Mouse (Mus musculus): ENCODE data around the gene Epb41l2. TPM values are rescaled to one million over a fixed set of nuclear protein-coding genes. Genes with fewer than 3 reads are reported as not detected.

Gene Epb41l2
- polyA plus RNA-seq, 1 experiment from 2014 or later = 20.8 TPM

DNA sequence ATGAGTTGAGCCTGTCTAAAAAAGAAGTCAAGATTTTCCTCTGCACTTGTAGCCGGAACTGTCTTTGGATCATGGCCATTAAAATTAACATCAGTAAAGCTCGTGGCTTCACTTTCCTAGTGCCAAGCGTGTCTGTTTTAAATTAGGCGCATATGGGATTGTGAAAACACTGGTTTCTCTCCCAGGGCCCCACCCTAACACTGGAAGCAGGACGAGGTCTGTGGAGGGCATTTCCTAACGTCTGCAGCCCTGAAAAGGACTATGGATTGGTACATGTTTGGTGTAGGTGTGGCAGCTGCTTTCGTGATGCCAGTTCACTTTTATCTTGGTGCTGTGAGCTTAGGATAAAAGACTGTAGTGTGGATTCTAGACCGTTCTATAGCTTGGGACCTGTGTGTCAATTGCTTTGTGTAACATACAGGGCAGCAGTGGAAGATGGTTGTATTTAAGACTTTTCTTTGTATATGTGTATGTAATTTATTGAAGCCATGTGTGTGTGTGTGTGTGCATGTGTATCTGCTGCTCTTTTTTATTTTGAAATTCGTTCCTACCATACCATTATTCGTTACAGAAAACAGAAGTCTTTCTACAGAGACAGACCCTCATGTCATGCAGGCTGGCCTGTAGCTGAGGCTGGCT lies 13.0 kb downstream of the Epb41l2 start:
- WGBS = 28% methylated on average over 10 of the region's 10 CpGs

DNA sequence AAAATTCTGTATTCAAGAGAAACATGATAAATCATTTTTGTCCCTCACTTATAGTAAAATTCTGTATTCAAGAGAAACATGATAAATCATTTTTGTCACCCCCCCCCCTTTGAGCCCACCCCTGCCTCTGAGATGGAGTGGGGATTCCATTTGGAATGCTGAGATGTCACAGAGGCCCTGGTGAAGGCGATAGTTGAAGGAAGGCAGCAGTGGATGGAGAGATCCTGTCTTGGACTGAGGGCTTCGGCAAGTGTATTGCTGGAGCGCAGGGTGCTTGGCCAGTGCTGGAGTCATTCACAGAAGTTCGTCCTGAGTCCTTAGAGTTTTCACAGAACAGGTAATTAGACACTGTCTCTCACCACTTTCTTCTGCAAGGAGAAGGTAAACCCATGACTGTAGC lies 15.4 kb downstream of the Epb41l2 start:
- Histone ChIP-seq H3K27me3 (replicated peaks; ENCODE audit: control insufficient read depth, insufficient read depth, low read length) (no peaks in the 10 kb centered on the region), H3K4me1 (replicated peaks; ENCODE audit: control insufficient read depth, insufficient read depth, low read length) (peaks cover 14% of the 10 kb centered on the region), H3K4me2 (ENCODE audit: low read length) (no peak overlapping the region), H3K36me3 (ENCODE audit: control insufficient read depth, insufficient read depth) (no peaks in the 10 kb centered on the region), H3K9ac (replicated peaks; ENCODE audit: low read depth, low read length) (no peak overlapping the region), H3K27ac (ENCODE audit: low read length) (no peak overlapping the region), H3K9me3 (ENCODE audit: control insufficient read depth, low read length) (no peaks in the 10 kb centered on the region), H3K4me3 (replicated peaks; ENCODE audit: low read length) (no peak overlapping the region)
- 90% methylated on average over 4 of the region's 4 CpGs for WGBS
- no peak for ATAC-seq

More for the DNA sequence above, 13.0 kb downstream of the Epb41l2 start:
- ATAC-seq = peak; percentile 56
- Histone ChIP-seq H3K36me3 (ENCODE audit: control insufficient read depth, insufficient read depth) (no peaks in the 10 kb centered on the region), H3K4me2 (ENCODE audit: low read length) (no peak overlapping the region), H3K27ac (ENCODE audit: low read length) (no peak overlapping the region), H3K4me1 (replicated peaks; ENCODE audit: control insufficient read depth, insufficient read depth, low read length) (peaks cover 14% of the 10 kb centered on the region), H3K4me3 (replicated peaks; ENCODE audit: low read length) (no peak overlapping the region), H3K9ac (replicated peaks; ENCODE audit: low read depth, low read length) (no peak overlapping the region), H3K27me3 (replicated peaks; ENCODE audit: control insufficient read depth, insufficient read depth, low read length) (no peaks in the 10 kb centered on the region), H3K9me3 (ENCODE audit: control insufficient read depth, low read length) (no peaks in the 10 kb centered on the region)

DNA sequence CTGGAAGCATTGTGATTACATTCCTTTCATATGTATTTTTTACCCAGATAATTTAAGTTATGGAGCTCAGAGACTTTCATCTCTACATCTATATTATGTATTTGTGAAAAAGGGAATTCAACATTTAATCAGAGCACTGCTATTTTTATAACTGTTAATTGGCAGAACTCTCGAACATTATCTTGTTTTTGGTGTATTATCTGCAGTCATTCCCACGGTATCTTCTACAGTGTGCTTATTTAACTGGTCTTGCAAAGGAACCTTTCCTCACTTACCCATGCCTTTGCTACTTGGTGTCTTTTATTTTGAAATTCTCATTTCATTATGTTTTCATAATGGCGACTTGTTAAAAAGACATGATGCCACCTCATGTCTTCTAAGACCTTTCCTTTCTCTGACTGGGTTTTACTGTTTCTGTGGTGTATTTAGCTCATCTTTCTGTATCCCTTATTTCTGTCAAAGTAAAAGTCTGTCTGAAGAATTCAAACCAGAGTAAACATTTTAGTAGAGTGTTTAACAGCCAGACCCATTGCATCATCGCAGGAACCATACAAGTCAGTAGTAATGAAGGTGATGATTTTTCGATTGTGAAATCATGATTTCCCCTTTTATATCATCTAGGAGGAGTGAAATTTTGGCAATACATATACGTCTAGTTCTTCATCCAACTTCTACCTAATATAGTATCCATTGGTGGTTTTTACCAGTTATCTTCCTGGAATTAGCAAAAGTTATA lies 21.3 kb downstream of the Epb41l2 start:
- H3K9ac ChIP-seq (replicated peaks; ENCODE audit: low read depth, low read length) = no peak overlapping the region
- H3K27me3 ChIP-seq (replicated peaks; ENCODE audit: control insufficient read depth, insufficient read depth, low read length) = no peaks in the 10 kb centered on the region
- H3K4me3 ChIP-seq (replicated peaks; ENCODE audit: low read length) = no peak overlapping the region
- ATAC-seq = no peak
- no peak overlapping the region for H3K27ac ChIP-seq (ENCODE audit: low read length)
- 94% methylated on average over 6 of the region's 6 CpGs for WGBS
- no peaks in the 10 kb centered on the region for H3K4me1 ChIP-seq (replicated peaks; ENCODE audit: control insufficient read depth, insufficient read depth, low read length)
- no peaks in the 10 kb centered on the region for H3K36me3 ChIP-seq (ENCODE audit: control insufficient read depth, insufficient read depth)
- no peak overlapping the region for H3K4me2 ChIP-seq (ENCODE audit: low read length)
- no peaks in the 10 kb centered on the region for H3K9me3 ChIP-seq (ENCODE audit: control insufficient read depth, low read length)

DNA sequence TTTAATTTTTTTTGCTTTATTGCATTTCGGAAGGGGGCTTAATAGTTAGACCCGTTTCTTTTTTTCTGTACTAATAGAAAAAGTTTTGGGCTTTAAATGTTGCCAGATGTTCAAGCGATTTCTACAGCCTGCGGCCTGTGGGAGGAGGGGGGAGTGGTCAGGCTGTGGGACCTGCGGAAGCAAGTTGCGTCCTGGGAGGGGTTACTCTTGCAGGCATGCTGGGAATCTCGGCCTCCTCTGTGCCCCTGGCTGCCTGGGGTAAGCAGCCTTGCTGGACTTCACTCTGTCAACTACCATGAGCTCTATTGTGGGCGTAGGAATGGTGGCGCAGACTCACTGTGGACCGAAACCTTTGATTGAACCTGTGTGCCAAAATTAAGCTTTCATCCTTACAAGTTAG lies 22.4 kb downstream of the Epb41l2 start:
- WGBS = 67% methylated on average over 10 of the region's 10 CpGs
- Histone ChIP-seq H3K27ac (ENCODE audit: low read length) (no peak overlapping the region), H3K9ac (replicated peaks; ENCODE audit: low read depth, low read length) (no peak overlapping the region), H3K4me1 (replicated peaks; ENCODE audit: control insufficient read depth, insufficient read depth, low read length) (no peaks in the 10 kb centered on the region), H3K4me3 (replicated peaks; ENCODE audit: low read length) (no peak overlapping the region), H3K27me3 (replicated peaks; ENCODE audit: control insufficient read depth, insufficient read depth, low read length) (no peaks in the 10 kb centered on the region), H3K36me3 (ENCODE audit: control insufficient read depth, insufficient read depth) (no peaks in the 10 kb centered on the region), H3K4me2 (ENCODE audit: low read length) (no peak overlapping the region), H3K9me3 (ENCODE audit: control insufficient read depth, low read length) (no peaks in the 10 kb centered on the region)
- ATAC-seq = no peak

DNA sequence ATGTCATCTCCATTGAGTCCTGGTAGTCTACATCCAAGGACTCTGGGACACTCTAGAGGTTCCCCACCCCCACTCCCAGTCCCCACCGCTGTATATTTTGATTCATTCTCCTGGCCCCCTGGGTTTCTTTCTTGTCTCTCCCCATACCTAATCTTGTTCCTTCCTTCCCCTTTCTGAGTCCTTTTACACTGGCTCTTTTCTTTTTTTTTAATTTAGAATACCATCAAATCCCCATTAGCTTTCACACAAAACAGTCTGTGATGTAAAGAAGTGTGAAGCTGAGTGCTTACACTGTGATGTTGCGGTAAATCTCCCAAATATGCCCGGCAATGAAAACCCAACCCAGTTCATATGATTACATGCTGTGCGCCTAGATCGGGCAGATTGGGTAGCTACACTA lies 23.6 kb downstream of the Epb41l2 start:
- 62% methylated on average over 5 of the region's 5 CpGs for WGBS
- Histone ChIP-seq H3K4me3 (replicated peaks; ENCODE audit: low read length) (no peak overlapping the region), H3K9ac (replicated peaks; ENCODE audit: low read depth, low read length) (no peak overlapping the region), H3K36me3 (ENCODE audit: control insufficient read depth, insufficient read depth) (no peaks in the 10 kb centered on the region), H3K27ac (ENCODE audit: low read length) (no peak overlapping the region), H3K27me3 (replicated peaks; ENCODE audit: control insufficient read depth, insufficient read depth, low read length) (no peaks in the 10 kb centered on the region), H3K9me3 (ENCODE audit: control insufficient read depth, low read length) (no peaks in the 10 kb centered on the region), H3K4me2 (ENCODE audit: low read length) (no peak overlapping the region), H3K4me1 (replicated peaks; ENCODE audit: control insufficient read depth, insufficient read depth, low read length) (no peaks in the 10 kb centered on the region)
- ATAC-seq = no peak

DNA sequence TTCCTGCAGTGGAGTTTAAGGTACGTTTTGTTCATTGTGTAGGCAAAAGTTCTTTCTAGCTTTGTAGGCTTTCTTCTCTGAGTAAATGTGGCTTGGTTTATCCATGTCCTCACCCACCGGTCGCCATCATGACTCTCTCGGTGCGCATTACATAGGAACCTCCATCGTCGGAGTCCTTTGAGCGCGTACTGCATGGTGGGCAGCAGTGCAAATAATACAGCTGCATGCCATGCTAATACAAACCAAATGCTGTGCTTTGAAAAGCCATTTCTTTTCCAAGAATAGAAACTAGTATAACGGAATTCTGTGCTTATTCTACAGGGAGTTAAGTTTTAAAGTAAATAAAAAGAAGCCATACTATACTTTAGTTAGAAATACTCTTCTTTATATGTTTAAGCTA lies 24.8 kb downstream of the Epb41l2 start:
- no peak overlapping the region for H3K4me2 ChIP-seq (ENCODE audit: low read length)
- H3K27me3 ChIP-seq (replicated peaks; ENCODE audit: control insufficient read depth, insufficient read depth, low read length) = no peaks in the 10 kb centered on the region
- H3K4me3 ChIP-seq (replicated peaks; ENCODE audit: low read length) = no peak overlapping the region
- ATAC-seq = no peak
- WGBS = 83% methylated on average over 10 of the region's 10 CpGs
- no peaks in the 10 kb centered on the region for H3K9me3 ChIP-seq (ENCODE audit: control insufficient read depth, low read length)
- no peaks in the 10 kb centered on the region for H3K4me1 ChIP-seq (replicated peaks; ENCODE audit: control insufficient read depth, insufficient read depth, low read length)
- H3K9ac ChIP-seq (replicated peaks; ENCODE audit: low read depth, low read length) = no peak overlapping the region
- no peaks in the 10 kb centered on the region for H3K36me3 ChIP-seq (ENCODE audit: control insufficient read depth, insufficient read depth)
- no peak overlapping the region for H3K27ac ChIP-seq (ENCODE audit: low read length)

DNA sequence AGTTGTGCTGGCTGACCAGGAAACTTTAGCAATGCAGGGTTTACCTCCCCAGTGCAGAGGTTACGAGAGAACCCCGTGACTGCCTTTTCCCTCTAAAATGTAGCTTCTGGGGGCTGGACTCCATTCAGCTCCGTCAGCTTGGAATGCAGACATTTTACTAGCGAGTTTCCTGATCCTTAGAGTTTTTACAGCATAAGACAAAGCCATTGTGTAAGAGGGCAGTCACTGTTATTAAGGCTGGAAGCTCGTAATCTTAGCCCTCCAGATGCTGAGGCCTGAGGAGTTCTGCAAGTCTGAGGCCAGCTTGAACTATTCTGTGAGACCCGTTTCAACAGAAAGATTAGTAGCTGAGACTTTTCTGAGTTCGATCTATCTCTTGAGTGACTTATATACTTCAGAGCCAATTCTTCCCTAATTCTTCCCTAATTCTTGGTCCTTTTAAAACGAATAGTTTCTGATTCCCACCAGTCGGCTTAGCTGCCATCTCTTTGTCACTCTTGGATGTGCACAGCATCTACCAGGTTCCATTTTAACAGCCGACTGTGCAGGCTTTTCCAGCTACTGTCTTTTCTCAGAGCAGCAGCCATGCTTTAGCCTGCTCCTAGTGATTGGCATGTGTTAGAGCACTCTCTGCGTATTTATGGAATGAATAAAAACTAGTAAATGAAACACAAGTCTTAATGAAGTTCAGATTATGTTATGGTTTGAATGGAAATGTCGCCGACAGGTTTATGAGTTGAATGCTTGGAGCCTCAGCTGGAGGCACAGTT lies 26.4 kb downstream of the Epb41l2 start:
- WGBS = 46% methylated on average over 13 of the region's 13 CpGs
- no peak overlapping the region for H3K27ac ChIP-seq (ENCODE audit: low read length)
- no peak overlapping the region for H3K4me3 ChIP-seq (replicated peaks; ENCODE audit: low read length)
- H3K27me3 ChIP-seq (replicated peaks; ENCODE audit: control insufficient read depth, insufficient read depth, low read length) = no peaks in the 10 kb centered on the region
- H3K36me3 ChIP-seq (ENCODE audit: control insufficient read depth, insufficient read depth) = no peaks in the 10 kb centered on the region
- ATAC-seq = no peak
- H3K4me1 ChIP-seq (replicated peaks; ENCODE audit: control insufficient read depth, insufficient read depth, low read length) = no peaks in the 10 kb centered on the region
- H3K4me2 ChIP-seq (ENCODE audit: low read length) = no peak overlapping the region
- no peak overlapping the region for H3K9ac ChIP-seq (replicated peaks; ENCODE audit: low read depth, low read length)
- H3K9me3 ChIP-seq (ENCODE audit: control insufficient read depth, low read length) = no peaks in the 10 kb centered on the region

DNA sequence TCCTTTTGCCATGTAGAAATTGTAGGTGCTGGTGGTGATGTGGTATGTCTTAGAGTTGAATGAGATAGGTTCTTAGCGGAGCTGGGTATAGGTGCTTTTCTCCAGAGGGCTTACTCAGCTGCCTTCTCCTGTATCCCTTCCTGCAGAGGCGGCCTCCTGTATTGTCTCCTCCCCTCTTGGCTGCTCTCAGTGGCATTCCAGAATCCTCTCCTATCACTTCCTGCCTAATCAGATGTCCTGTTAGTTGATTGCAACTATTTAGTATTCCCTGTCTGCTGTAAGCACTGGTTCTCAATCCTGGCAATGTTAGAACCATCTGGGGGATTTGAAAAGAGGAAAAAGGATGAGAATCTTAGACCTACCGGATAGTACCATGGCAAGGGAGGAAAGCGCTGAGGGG lies 27.3 kb downstream of the Epb41l2 start:
- ATAC-seq = no peak; the same call in 1 of the 2 replicates
- WGBS = 70% methylated on average over 4 of the region's 4 CpGs
- Histone ChIP-seq H3K4me2 (ENCODE audit: low read length) (no peak overlapping the region), H3K4me1 (replicated peaks; ENCODE audit: control insufficient read depth, insufficient read depth, low read length) (no peaks in the 10 kb centered on the region), H3K27ac (ENCODE audit: low read length) (no peak overlapping the region), H3K4me3 (replicated peaks; ENCODE audit: low read length) (no peak overlapping the region), H3K9me3 (ENCODE audit: control insufficient read depth, low read length) (no peaks in the 10 kb centered on the region), H3K9ac (replicated peaks; ENCODE audit: low read depth, low read length) (no peak overlapping the region), H3K36me3 (ENCODE audit: control insufficient read depth, insufficient read depth) (no peaks in the 10 kb centered on the region), H3K27me3 (replicated peaks; ENCODE audit: control insufficient read depth, insufficient read depth, low read length) (no peaks in the 10 kb centered on the region)

DNA sequence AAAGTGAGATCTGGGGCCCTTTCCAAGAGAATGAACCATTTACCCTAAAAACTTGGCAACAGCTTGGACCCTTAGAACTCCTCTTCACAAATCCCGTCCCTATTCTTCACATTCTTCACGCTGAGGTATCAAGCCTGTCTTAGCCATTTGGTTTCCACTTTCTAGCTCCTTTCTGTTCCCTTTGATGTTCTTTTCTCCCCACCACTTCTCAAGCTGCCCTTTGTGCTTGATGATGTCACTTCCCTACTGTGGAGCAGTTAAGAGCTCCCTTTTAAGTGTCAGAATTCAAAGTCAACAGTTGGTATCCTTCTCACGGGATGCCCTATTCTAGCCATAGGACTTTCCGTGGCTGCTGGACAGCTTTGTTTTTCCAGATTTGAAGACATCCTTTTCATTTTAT lies 27.7 kb downstream of the Epb41l2 start:
- Histone ChIP-seq H3K27me3 (replicated peaks; ENCODE audit: control insufficient read depth, insufficient read depth, low read length) (no peaks in the 10 kb centered on the region), H3K4me1 (replicated peaks; ENCODE audit: control insufficient read depth, insufficient read depth, low read length) (no peaks in the 10 kb centered on the region), H3K27ac (ENCODE audit: low read length) (no peak overlapping the region), H3K4me2 (ENCODE audit: low read length) (no peak overlapping the region), H3K4me3 (replicated peaks; ENCODE audit: low read length) (no peak overlapping the region), H3K36me3 (ENCODE audit: control insufficient read depth, insufficient read depth) (no peaks in the 10 kb centered on the region), H3K9ac (replicated peaks; ENCODE audit: low read depth, low read length) (no peak overlapping the region), H3K9me3 (ENCODE audit: control insufficient read depth, low read length) (no peaks in the 10 kb centered on the region)
- WGBS = 40% methylated on average over 4 of the region's 4 CpGs
- ATAC-seq = no peak

Measured in forebrain, embryonic 16.5 days (tissue).